Mouse (Mus musculus): ENCODE measurements around the gene Ifnl2.

The Ifnl2 gene

GRCm38 (mm10) chr7:28492310-28492709, 17.9 kb downstream of the Ifnl2 start:
- no peak for DNase-seq (ENCODE audit: low read depth, low spot score)

- no peak for DNase-seq (ENCODE audit: low read depth, low spot score)
Observed at GRCm38 (mm10) chr7:28490903-28491302, 19.4 kb downstream of the Ifnl2 start.

DNA sequence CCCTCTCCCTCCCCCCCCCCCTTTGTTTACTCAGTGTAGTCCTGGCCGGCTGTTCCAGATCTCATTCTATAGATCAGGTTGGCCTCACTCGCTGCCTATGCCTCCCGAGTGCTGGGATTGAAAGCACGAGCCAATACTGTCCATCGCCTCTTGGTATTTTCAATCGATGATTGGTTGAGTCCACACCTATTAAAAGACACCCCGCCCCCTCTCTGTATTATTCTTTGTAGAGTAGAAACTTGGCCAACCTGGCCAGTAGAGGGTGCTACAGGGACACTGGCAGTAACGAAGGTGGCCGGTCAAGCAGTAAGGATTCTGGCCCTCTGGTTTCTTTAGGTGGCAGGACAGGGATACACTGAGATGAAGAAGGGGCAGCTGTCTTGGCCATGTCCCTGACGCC, 19.8 kb downstream of the Ifnl2 start:
- peak; percentile 66 for DNase-seq (ENCODE audit: low read depth, low spot score)

DNA sequence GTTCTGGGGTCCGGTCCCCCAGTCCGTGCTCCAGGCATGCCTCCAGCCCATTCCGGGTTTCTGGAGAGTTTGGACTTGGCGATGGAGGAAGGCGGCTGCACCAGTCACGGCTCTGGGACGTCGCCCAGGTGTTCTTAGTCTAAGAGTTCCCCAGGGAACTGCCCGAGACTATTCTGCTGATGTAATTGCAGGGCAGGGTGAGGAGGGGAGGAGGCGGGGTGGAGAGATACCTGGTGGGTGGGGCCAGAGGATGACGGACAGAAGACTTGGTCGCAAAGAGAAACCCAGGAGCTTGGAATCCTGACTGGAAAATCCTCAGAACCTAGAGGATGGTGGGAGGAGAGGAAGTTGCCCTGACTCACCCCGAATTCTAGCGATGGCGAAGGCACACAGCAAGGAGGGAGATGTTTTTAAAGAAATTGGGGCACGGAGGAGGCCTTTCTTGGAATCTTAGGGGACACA, 22.2 kb downstream of the Ifnl2 start:
- DNase-seq (ENCODE audit: low read depth, low spot score), result no peak

DNA sequence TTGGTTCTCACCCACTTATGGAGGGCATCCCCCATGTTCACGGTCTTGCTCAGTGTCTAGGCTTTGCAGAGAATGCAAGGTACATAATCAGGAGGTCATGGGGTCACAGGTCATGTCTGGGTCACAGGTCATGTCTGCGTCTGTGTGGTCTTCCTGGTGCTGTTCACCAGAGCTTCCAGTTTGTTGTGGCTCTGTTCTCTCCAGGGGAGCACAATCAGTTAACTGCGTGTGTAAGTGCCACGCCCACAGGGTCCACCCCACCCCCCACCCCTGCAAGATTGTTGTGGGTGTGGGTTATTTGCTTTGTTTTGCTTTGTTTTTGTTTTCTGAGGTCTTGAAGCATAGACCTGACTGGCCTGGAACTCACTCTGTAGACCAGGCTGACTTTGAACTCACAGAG, 26.1 kb downstream of the Ifnl2 start:
- no peak for DNase-seq (ENCODE audit: low read depth, low spot score)

GRCm38 (mm10) chr7:28482854-28483253, 27.4 kb downstream of the Ifnl2 start:
- DNase-seq (ENCODE audit: low read depth, low spot score), result no peak

DNA sequence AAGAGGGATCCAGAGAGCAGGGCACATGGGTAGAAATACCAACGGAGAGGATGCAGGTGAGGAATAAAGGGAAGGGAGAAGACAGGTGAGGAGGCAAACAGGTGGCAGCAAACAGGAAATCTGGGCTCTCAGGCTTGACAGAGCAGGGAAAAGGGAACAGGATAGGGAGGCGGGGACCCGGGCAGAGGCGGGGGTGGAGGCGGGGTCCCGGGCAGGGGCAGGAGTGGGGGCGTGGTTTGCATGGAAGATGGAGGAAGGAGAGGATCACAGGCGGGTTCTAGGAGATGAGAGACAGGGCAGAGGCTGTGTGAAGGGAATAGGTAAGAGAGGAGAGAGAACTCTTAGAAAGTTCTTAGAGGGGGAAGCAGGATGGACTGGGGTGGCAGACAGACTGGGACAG, 31.4 kb downstream of the Ifnl2 start:
- no peak for DNase-seq (ENCODE audit: low read depth, low spot score)

DNA sequence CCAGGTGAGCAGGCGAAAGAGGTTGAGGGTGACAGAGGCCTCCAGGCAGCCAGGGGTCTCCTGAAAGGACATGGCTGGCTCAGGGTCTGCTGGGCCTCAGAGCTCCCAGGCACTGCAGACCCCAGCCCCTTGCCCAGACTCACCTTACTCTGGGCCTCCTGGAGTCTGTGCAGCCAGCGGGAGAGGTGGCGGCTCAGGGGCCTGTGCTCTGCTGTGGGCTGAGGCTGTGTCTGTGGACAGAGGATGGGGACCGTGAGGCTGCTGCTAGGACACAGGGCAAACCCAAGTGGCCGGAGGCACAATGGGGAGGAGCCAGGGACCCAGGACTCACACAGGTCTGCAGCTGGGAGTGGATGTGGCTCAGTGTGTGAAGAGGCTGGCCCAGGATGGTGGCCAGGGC, 32.9 kb downstream of the Ifnl2 start:
- DNase-seq (ENCODE audit: low read depth, low spot score), result no peak

DNA sequence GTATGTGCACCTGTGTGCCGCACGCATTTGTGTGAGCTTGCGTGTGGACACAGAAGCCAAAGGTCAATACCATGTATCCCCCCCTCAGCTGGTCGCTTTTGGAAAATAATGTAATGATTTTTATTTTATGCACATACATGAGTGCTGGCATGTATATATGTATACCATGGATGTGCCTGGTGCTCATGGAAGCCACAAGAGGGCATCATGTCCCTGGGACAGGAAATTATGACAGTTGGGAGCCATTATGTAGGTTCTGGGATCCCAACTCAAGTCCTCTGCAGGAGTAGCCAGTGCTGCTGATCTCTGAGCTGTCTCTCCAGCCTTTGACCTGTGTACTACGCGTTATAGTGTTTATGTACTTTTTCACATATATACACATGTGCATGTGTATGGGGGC, 34.1 kb downstream of the Ifnl2 start:
- no peak for DNase-seq (ENCODE audit: low read depth, low spot score)

DNA sequence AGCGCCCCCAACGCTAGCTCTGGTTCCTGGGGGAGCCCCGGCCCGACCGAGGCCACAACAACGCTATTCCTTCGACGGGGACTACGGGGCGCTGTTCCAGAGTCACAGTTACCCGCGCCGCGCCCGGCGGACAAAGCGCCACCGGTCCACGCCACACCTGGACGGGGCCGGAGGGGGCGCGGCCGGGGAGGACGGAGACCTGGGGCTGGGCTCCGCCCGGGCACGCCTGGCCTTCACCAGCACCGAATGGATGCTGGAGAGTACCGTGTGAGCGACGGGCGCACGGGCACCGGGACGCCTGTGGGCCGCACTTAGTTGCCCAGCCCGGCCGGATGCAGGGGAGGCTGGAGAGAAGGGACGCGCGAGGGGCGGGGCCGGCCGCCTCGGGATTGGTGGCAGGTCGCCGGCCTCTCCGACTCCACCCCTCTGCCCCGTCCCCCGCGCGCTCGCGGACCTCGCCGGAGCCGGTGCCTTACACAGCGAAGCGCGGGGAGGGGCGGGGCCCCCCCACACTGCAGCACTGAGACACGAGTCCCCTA, 43.0 kb downstream of the Ifnl2 start:
- peak; percentile 39 for DNase-seq (ENCODE audit: low read depth, low spot score)

DNA sequence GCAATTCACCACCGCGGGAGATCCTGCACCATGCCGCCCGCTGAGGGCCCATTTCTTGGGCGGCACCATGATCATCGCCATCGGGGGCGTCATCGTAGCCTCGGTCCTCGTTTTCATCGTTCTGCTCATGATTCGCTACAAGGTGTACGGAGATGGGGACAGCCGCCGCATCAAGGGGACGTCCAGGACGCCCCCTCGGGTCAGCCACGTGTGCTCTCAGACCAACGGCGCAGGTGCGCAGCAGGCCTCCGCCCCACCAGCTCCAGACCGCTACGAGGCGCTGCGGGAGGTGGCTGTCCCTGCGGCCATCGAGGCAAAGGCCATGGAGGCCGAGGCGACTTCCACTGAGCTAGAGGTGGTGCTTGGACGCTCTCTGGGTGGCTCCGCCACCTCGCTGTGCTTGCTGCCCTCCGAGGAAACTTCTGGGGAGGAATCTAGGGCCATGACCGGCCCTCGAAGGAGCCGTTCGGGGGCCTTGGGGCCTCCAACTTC, 43.5 kb downstream of the Ifnl2 start:
- no peak for DNase-seq (ENCODE audit: low read depth, low spot score)

DNA sequence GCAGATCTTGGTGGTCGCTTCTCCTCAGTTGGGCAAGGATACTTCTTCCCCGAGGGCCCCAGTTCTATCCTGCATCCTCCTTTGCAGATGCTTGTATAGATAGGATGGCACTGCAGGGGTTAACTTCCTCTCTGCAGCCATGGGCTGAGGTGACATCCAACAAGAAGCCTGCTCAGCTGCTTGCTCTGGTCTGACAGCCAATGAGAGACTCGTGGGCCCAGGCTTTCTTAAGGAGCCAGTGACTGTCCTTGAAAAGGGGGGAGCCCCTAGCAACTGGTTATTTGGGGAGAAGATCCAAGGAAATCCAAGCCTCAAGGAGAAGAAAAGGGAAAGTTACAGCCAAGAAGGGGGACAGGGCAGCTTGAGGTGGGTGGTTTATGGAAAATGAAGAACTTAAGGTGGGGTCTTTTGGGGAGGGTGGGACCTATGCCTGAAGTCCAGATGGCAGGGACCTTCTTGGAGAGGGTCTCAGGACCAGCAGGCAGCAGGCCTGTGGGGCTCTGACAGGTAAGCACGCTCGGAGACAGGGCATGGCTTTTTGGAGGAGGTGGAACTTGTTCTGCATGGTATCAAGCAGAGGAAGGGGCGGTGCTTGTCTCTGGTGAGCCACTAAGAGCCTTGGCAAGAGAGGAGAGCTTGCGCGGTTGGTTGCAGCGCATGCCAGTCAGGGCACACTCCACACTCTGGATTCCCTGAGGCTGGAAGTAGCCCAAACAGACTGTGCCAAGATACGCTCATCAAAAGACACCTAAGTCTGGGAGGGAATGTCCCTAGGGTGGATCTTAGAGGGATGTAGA, 45.6 kb downstream of the Ifnl2 start:
- peak; percentile 31 for DNase-seq (ENCODE audit: low read depth, low spot score)

- no peak for DNase-seq (ENCODE audit: low read depth, low spot score)
Observed at GRCm38 (mm10) chr7:28462769-28463168, 47.5 kb downstream of the Ifnl2 start.

DNA sequence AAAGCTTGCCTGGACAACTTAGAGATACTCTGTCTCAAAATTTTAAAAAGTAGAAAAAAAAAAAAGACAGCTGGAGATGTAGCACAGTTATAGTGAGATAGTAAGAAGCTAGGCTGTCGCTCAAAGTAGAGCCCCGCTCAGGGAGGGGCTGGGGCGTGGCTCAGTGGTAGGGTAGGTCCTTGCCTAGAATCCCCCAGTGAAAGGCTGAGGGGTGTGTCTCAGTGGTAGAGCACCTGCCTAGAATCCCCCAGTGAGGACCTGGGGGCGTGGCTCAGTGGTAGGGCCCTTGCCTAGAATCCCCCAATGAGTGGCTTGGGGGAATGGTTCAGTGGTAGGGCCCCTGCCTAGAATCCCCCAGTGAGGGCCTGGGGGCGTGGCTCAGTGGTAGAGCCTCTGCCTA, 49.9 kb downstream of the Ifnl2 start:
- DNase-seq (ENCODE audit: low read depth, low spot score), result no peak

Data from forelimb bud, embryonic 11.5 days (tissue).